Mouse (Mus musculus) mature B cell (primary cell): ENCODE measurements around the gene Gm43064.
"Not testable (repeated sequence)": the region's sequence is repeated elsewhere in the genome, so short reads cannot be mapped to it uniquely, and the experiment has no call there.

Experiments
- in situ Hi-C: fragments of 300-500 bp; cut with MboI; formaldehyde crosslinking; loops from 2 replicates; pipeline ENCODE4 v1.14.3; 2019

Gene Gm43064

GRCm38 (mm10) chr3:103808891-103809798 lies at the start of gene Gm43064, which contains the start of the genes Dclre1b and Ap4b1:
Gene Gm43064, plus strand, starts transcription at chr3:103809573.
Gene Dclre1b, minus strand, starts transcription at chr3:103809444.
Gene Ap4b1, plus strand, starts transcription at chr3:103809520.
- in situ Hi-C loops: no loop called here

GRCm38 (mm10) chr3:103766789-103767188 lies 42.6 kb upstream of the Gm43064 start:
- in situ Hi-C loops: no loop called here

- in situ Hi-C loops: no loop called here
Measured at GRCm38 (mm10) chr3:103771531-103772130, 37.7 kb upstream of the Gm43064 start.

- in situ Hi-C loops: no loop called here
Measured at GRCm38 (mm10) chr3:103772846-103773245, 36.5 kb upstream of the Gm43064 start.

- in situ Hi-C loops: no loop called here
Measured at GRCm38 (mm10) chr3:103773508-103773907, 35.9 kb upstream of the Gm43064 start.

- in situ Hi-C loops: no loop called here
Measured at GRCm38 (mm10) chr3:103774009-103774408, 35.4 kb upstream of the Gm43064 start.

- in situ Hi-C loops: no loop called here
Measured at GRCm38 (mm10) chr3:103777940-103778339, 31.4 kb upstream of the Gm43064 start.

- in situ Hi-C loops: no loop called here
Measured at GRCm38 (mm10) chr3:103778660-103779059, 30.7 kb upstream of the Gm43064 start.

GRCm38 (mm10) chr3:103779183-103779582 lies 30.2 kb upstream of the Gm43064 start:
- in situ Hi-C loops: no loop called here

- in situ Hi-C loops: no loop called here
Measured at GRCm38 (mm10) chr3:103780271-103780670, 29.1 kb upstream of the Gm43064 start.

GRCm38 (mm10) chr3:103780777-103781176 lies 28.6 kb upstream of the Gm43064 start:
- in situ Hi-C loops: no loop called here

- in situ Hi-C loops: no loop called here
Measured at GRCm38 (mm10) chr3:103782844-103783609, 26.3 kb upstream of the Gm43064 start.

- in situ Hi-C loops: no loop called here
Measured at GRCm38 (mm10) chr3:103787225-103787624, 22.1 kb upstream of the Gm43064 start.

- in situ Hi-C loops: no loop called here
Measured at GRCm38 (mm10) chr3:103789096-103789495, 20.3 kb upstream of the Gm43064 start.

- in situ Hi-C loops: no loop called here
Measured at GRCm38 (mm10) chr3:103789891-103790345, 19.5 kb upstream of the Gm43064 start.

- in situ Hi-C loops: no loop called here
Measured at GRCm38 (mm10) chr3:103790346-103791145, 18.8 kb upstream of the Gm43064 start.

- in situ Hi-C loops: no loop called here
Measured at GRCm38 (mm10) chr3:103791230-103792110, 17.9 kb upstream of the Gm43064 start, which contains the start of gene Hipk1. Gene Hipk1, minus strand, starts transcription at chr3:103791563.

GRCm38 (mm10) chr3:103792111-103792406 lies 17.3 kb upstream of the Gm43064 start:
- in situ Hi-C loops: not testable (repeated sequence)

- in situ Hi-C loops: no loop called here
Measured at GRCm38 (mm10) chr3:103792566-103792965, 16.8 kb upstream of the Gm43064 start.

GRCm38 (mm10) chr3:103796389-103796788 lies 13.0 kb upstream of the Gm43064 start:
- in situ Hi-C loops: no loop called here
